Mouse (Mus musculus) heart, embryonic 15.5 days (tissue): Measurements from ENCODE around the gene Elf1. TPM values are rescaled to one million over a fixed set of nuclear protein-coding genes. Genes with fewer than 3 reads are reported as not detected.

Experiments used
- ATAC-seq: fragments of 200-750 bp; cut with Nextera tagmentation; replicated peaks from 2 replicates; pipeline ENCODE4 v1.8.0; 2017; ENCODE audit warnings: low read depth, moderate TSS enrichment; ENCODE audit not compliant: insufficient number of reproducible peaks, insufficient read depth, low FRiP score
- H3K27ac ChIP-seq: fragments of 300-500 bp; sonication (generic); 2 replicates; pipeline ENCODE4 v1.5.1; 2015; ENCODE audit warnings: mild to moderate bottlenecking, inconsistent platforms
- H3K27me3 ChIP-seq: fragments of 300-500 bp; sonication (generic); 2 replicates; pipeline ENCODE4 v1.6.1; 2015; ENCODE audit warnings: inconsistent platforms
- H3K36me3 ChIP-seq: fragments of 300-500 bp; sonication (generic); 2 replicates; pipeline ENCODE4 v1.6.1; 2015; ENCODE audit warnings: mild to moderate bottlenecking, inconsistent platforms
- H3K4me1 ChIP-seq: fragments of 300-500 bp; sonication (generic); replicated peaks from 2 replicates; pipeline ENCODE4 v1.6.1; 2015; ENCODE audit warnings: inconsistent platforms
- H3K4me2 ChIP-seq: fragments of 300-500 bp; sonication (generic); 2 replicates; pipeline ENCODE4 v1.6.1; 2015; ENCODE audit warnings: inconsistent platforms, mild to moderate bottlenecking, moderate library complexity
- H3K4me3 ChIP-seq: fragments of 300-500 bp; sonication (generic); 2 replicates; pipeline ENCODE4 v1.5.1; 2015; ENCODE audit warnings: mild to moderate bottlenecking, inconsistent platforms
- H3K9ac ChIP-seq: fragments of 300-500 bp; sonication (generic); 2 replicates; pipeline ENCODE4 v1.6.1; 2015; ENCODE audit warnings: mild to moderate bottlenecking, inconsistent platforms
- H3K9me3 ChIP-seq: fragments of 300-500 bp; sonication (generic); replicated peaks from 2 replicates; pipeline ENCODE4 v1.6.1; 2016; ENCODE audit warnings: inconsistent platforms
- WGBS: fragments of 180-500 bp; shearing (Covaris S2); methylation state at CpG from one replicate; pipeline ENCODE4 v1.1.7; 2015; ENCODE audit warnings: mixed read lengths; 5-methylcytosine and 5-hydroxymethylcytosine counted together
- polyA plus RNA-seq: library from polyadenylated mRNA; unstranded; fragments of >200 nt; fragmentation: Nextera tagmentation; extraction: Ambion mirVana; gene quantifications from 2 replicates; pipeline ENCODE4 v1.2.1, GENCODE M21; 2015

Elf1 gene
- polyA plus RNA-seq, 1 experiment from 2014 or later, result 7.8 TPM

- H3K4me1 ChIP-seq, result no peaks in the 10 kb centered on the region
- H3K4me2 ChIP-seq, result no peak overlapping the region
- peaks cover 80% of the 10 kb centered on the region for H3K36me3 ChIP-seq
- no peak for ATAC-seq
- no peak overlapping the region for H3K27ac ChIP-seq
- no peak overlapping the region for H3K4me3 ChIP-seq
- no peaks in the 10 kb centered on the region for H3K9me3 ChIP-seq
- H3K9ac ChIP-seq, result no peak overlapping the region
- WGBS, result 24% methylated on average over 3 of the region's 3 CpGs
- H3K27me3 ChIP-seq, result no peaks in the 10 kb centered on the region
Observed at GRCm38 (mm10) chr14:79467621-79468020, 13.4 kb upstream of the Elf1 start.

- Histone ChIP-seq H3K27me3 (no peaks in the 10 kb centered on the region), H3K27ac (no peak overlapping the region), H3K4me2 (no peak overlapping the region), H3K9ac (no peak overlapping the region), H3K4me1 (no peaks in the 10 kb centered on the region), H3K36me3 (peaks cover 77% of the 10 kb centered on the region), H3K9me3 (no peaks in the 10 kb centered on the region), H3K4me3 (no peak overlapping the region)
- 86% methylated on average over 2 of the region's 2 CpGs for whole genome bisulfite sequencing
- no peak for ATAC-seq
Observed at GRCm38 (mm10) chr14:79473384-79473783, 7.6 kb upstream of the Elf1 start.

- H3K4me2 ChIP-seq, result peak within 1 kb of the TSS; percentile 68
- peak within 1 kb of the TSS; percentile 100 for H3K27ac ChIP-seq
- peaks cover 29% of the 10 kb centered on the region for H3K4me1 ChIP-seq
- WGBS, result under 1% methylated on average over 84 of the region's 86 CpGs
- H3K9me3 ChIP-seq, result no peaks in the 10 kb centered on the region
- H3K9ac ChIP-seq, result peak within 1 kb of the TSS; percentile 94
- H3K4me3 ChIP-seq, result peak within 1 kb of the TSS; percentile 76
- H3K36me3 ChIP-seq, result peaks cover 11% of the 10 kb centered on the region
- H3K27me3 ChIP-seq, result no peaks in the 10 kb centered on the region
- peak; percentile 87 for ATAC-seq
Observed at GRCm38 (mm10) chr14:79481339-79482151, 551 bp downstream of the Elf1 start, which contains the start of gene Wbp4. Gene Wbp4, minus strand, starts transcription at chr14:79481520.

GRCm38 (mm10) chr14:79482251-79482661, 1.3 kb downstream of the Elf1 start:
- Histone ChIP-seq H3K4me2 (peak overlapping the region; percentile 68), H3K9me3 (no peaks in the 10 kb centered on the region), H3K4me3 (peak overlapping the region; percentile 76), H3K4me1 (peaks cover 36% of the 10 kb centered on the region), H3K27ac (peak overlapping the region; percentile 100), H3K27me3 (no peaks in the 10 kb centered on the region), H3K36me3 (0 out of 2 replicates have a peak, but pooled peaks cover 7% of the 10 kb centered on the region), H3K9ac (peak overlapping the region; percentile 94)
- under 1% methylated on average over 11 of the region's 11 CpGs for whole genome bisulfite sequencing
- no peak for ATAC-seq

- peak overlapping the region; percentile 100 for H3K27ac ChIP-seq
- ATAC-seq, result no peak
- peaks cover 42% of the 10 kb centered on the region for H3K4me1 ChIP-seq
- WGBS, result 19% methylated on average over 15 of the region's 15 CpGs
- H3K9ac ChIP-seq, result peak overlapping the region; percentile 94
- peak overlapping the region; percentile 68 for H3K4me2 ChIP-seq
- H3K27me3 ChIP-seq, result no peaks in the 10 kb centered on the region
- H3K9me3 ChIP-seq, result no peaks in the 10 kb centered on the region
- H3K36me3 ChIP-seq, result 0 out of 2 replicates have a peak, but pooled peaks cover 5% of the 10 kb centered on the region
- peak overlapping the region; percentile 76 for H3K4me3 ChIP-seq
Observed at GRCm38 (mm10) chr14:79482747-79483355, 1.9 kb downstream of the Elf1 start.

GRCm38 (mm10) chr14:79483611-79484120, 2.7 kb downstream of the Elf1 start:
- H3K36me3 ChIP-seq, result no peaks in the 10 kb centered on the region
- H3K9me3 ChIP-seq, result no peaks in the 10 kb centered on the region
- H3K9ac ChIP-seq, result peak overlapping the region; percentile 94; the same call in 1 of the 2 replicates
- no peak overlapping the region for H3K4me3 ChIP-seq
- H3K27ac ChIP-seq, result no peak overlapping the region
- H3K4me1 ChIP-seq, result peaks cover 49% of the 10 kb centered on the region
- H3K27me3 ChIP-seq, result no peaks in the 10 kb centered on the region
- ATAC-seq, result no peak
- peak overlapping the region; percentile 68 for H3K4me2 ChIP-seq
- 77% methylated on average over 8 of the region's 8 CpGs for WGBS

- Histone ChIP-seq H3K27ac (peak overlapping the region; percentile 61), H3K4me2 (peak overlapping the region; percentile 81), H3K9me3 (no peaks in the 10 kb centered on the region), H3K4me1 (peaks cover 38% of the 10 kb centered on the region), H3K27me3 (no peaks in the 10 kb centered on the region), H3K4me3 (peak overlapping the region; percentile 49), H3K9ac (peak overlapping the region; percentile 48), H3K36me3 (no peaks in the 10 kb centered on the region)
- 10% methylated on average over 8 of the region's 8 CpGs for WGBS
- ATAC-seq, result no peak
Observed at GRCm38 (mm10) chr14:79486617-79486992, 5.6 kb downstream of the Elf1 start.

GRCm38 (mm10) chr14:79486993-79487731, 6.2 kb downstream of the Elf1 start:
- whole genome bisulfite sequencing, result 3% methylated on average over 19 of the region's 19 CpGs
- no peak for ATAC-seq
- no peaks in the 10 kb centered on the region for H3K27me3 ChIP-seq
- peak overlapping the region; percentile 81 for H3K4me2 ChIP-seq
- H3K36me3 ChIP-seq, result peaks cover 4% of the 10 kb centered on the region; the same call in 1 of the 2 replicates
- H3K9me3 ChIP-seq, result no peaks in the 10 kb centered on the region
- H3K9ac ChIP-seq, result peak overlapping the region; percentile 48
- H3K4me1 ChIP-seq, result peaks cover 38% of the 10 kb centered on the region
- peak overlapping the region; percentile 61 for H3K27ac ChIP-seq
- H3K4me3 ChIP-seq, result peak overlapping the region; percentile 49

GRCm38 (mm10) chr14:79488531-79488930, 7.5 kb downstream of the Elf1 start:
- ATAC-seq, result no peak
- Histone ChIP-seq H3K36me3 (peaks cover 4% of the 10 kb centered on the region; the same call in 1 of the 2 replicates), H3K4me1 (peaks cover 28% of the 10 kb centered on the region), H3K4me3 (no peak overlapping the region), H3K27ac (no peak overlapping the region), H3K27me3 (no peaks in the 10 kb centered on the region), H3K9me3 (no peaks in the 10 kb centered on the region), H3K9ac (no peak overlapping the region), H3K4me2 (no peak overlapping the region)
- 82% methylated on average over 9 of the region's 9 CpGs for WGBS

- Histone ChIP-seq H3K27me3 (no peaks in the 10 kb centered on the region), H3K36me3 (peaks cover 4% of the 10 kb centered on the region; the same call in 1 of the 2 replicates)
- WGBS, result 76% methylated on average over 12 of the region's 12 CpGs
Observed at GRCm38 (mm10) chr14:79489150-79489549, 8.2 kb downstream of the Elf1 start.

GRCm38 (mm10) chr14:79490246-79490645, 9.3 kb downstream of the Elf1 start:
- Histone ChIP-seq H3K27ac (no peak overlapping the region), H3K27me3 (no peaks in the 10 kb centered on the region), H3K9me3 (no peaks in the 10 kb centered on the region), H3K4me2 (no peak overlapping the region), H3K4me3 (no peak overlapping the region), H3K36me3 (peaks cover 4% of the 10 kb centered on the region; the same call in 1 of the 2 replicates), H3K9ac (no peak overlapping the region), H3K4me1 (peaks cover 25% of the 10 kb centered on the region)
- WGBS, result 59% methylated on average over 3 of the region's 3 CpGs
- ATAC-seq, result no peak

More at GRCm38 (mm10) chr14:79489150-79489549, 8.2 kb downstream of the Elf1 start:
- ATAC-seq, result no peak
- Histone ChIP-seq H3K4me2 (no peak overlapping the region), H3K9ac (no peak overlapping the region), H3K27ac (no peak overlapping the region), H3K9me3 (no peaks in the 10 kb centered on the region), H3K4me1 (peaks cover 25% of the 10 kb centered on the region), H3K4me3 (no peak overlapping the region)
